Mouse (Mus musculus) gonadal fat pad, adult 2 months (tissue): ENCODE measurements around the gene Pthlh. TPM values are rescaled to one million over a fixed set of nuclear protein-coding genes. Genes with fewer than 3 reads are reported as not detected.

Experiments used
- polyA plus RNA-seq: library from polyadenylated mRNA; depleted of rRNA; stranded (reverse); fragments of >200 nt; gene quantifications from 2 replicates; pipeline ENCODE4 v1.2.3, GENCODE M21; 2012; rRNA removed

Pthlh gene
- polyA plus RNA-seq, 1 experiment: 0.57 TPM

Other genes starting within 250 kb of the Pthlh start
- 0.32 and 0.65 TPM in 2 replicates for gene Rep15, start 231.6 kb downstream of the Pthlh start, polyA plus RNA-seq
- gene Mrps35, start 221.4 kb downstream of the Pthlh start, polyA plus RNA-seq: 7.1 and 12.8 TPM in 2 replicates
- 2.3 and 2.9 TPM in 2 replicates for gene Mansc4, start 177.2 kb downstream of the Pthlh start, polyA plus RNA-seq
- 17.1 and 19.0 TPM in 2 replicates for gene Klhl42, start 172.8 kb downstream of the Pthlh start, polyA plus RNA-seq
- gene Ccdc91, start 211.6 kb upstream of the Pthlh start, polyA plus RNA-seq: 31.9 and 37.2 TPM in 2 replicates